Mouse (Mus musculus) hindbrain, postnatal 0 days (tissue): Measurements from ENCODE around the gene Ntm. TPM values are rescaled to one million over a fixed set of nuclear protein-coding genes. Genes with fewer than 3 reads are reported as not detected.

Source experiments
- ATAC-seq: fragments of 200-750 bp; cut with Nextera tagmentation; 2 replicates; pipeline ENCODE4 v1.8.0; 2017; ENCODE audit warnings: mild to moderate bottlenecking, moderate TSS enrichment, moderate library complexity
- DNase-seq: peaks from one replicate; pipeline ENCODE4 v3.0.0-alpha.2; 2015; ENCODE audit warnings: low spot score
- H3K27ac ChIP-seq: fragments of 300-500 bp; sonication (generic); 2 replicates; pipeline ENCODE4 v1.5.1; 2014; ENCODE audit warnings: mild to moderate bottlenecking
- H3K27me3 ChIP-seq: fragments of 300-500 bp; sonication (generic); 2 replicates; pipeline ENCODE4 v1.6.1; 2014; ENCODE audit warnings: low read length, mixed read lengths; ENCODE audit not compliant: insufficient read depth
- H3K36me3 ChIP-seq: fragments of 300-500 bp; sonication (generic); 2 replicates; pipeline ENCODE4 v1.6.1; 2014; ENCODE audit warnings: low read length, mixed read lengths; ENCODE audit not compliant: insufficient read depth
- H3K4me1 ChIP-seq: fragments of 300-500 bp; sonication (generic); 2 replicates; pipeline ENCODE4 v1.6.1; 2014; ENCODE audit warnings: antibody characterized with exemption, low read length, mixed read lengths; ENCODE audit not compliant: insufficient read depth
- H3K4me2 ChIP-seq: fragments of 300-500 bp; sonication (generic); 2 replicates; pipeline ENCODE4 v1.6.1; 2014; ENCODE audit warnings: low read depth, mild to moderate bottlenecking, low read length, moderate library complexity, mixed read lengths
- H3K4me3 ChIP-seq: fragments of 300-500 bp; sonication (generic); 2 replicates; pipeline ENCODE4 v1.5.1; 2014; ENCODE audit warnings: low read length
- H3K9ac ChIP-seq: fragments of 300-500 bp; sonication (generic); replicated peaks from 2 replicates; pipeline ENCODE4 v1.6.1; 2014; ENCODE audit warnings: mild to moderate bottlenecking, low read length, moderate library complexity, mixed read lengths
- H3K9me3 ChIP-seq: fragments of 300-500 bp; sonication (generic); 2 replicates; pipeline ENCODE4 v1.6.1; 2016; ENCODE audit warnings: low read length, mixed read lengths
- CTCF ChIP-seq: IDR thresholded peaks from 2 replicates; pipeline ENCODE4 v1.5.1; 2016; ENCODE audit warnings: antibody characterized with exemption, control low read depth, low read depth
- WGBS: fragments of 180-500 bp; shearing (Covaris S2); extraction: QIAGEN DNeasy Blood & Tissue Kit; methylation state at CpG from one replicate; pipeline ENCODE4 v1.1.7; 2014; 5-methylcytosine and 5-hydroxymethylcytosine counted together
- polyA plus RNA-seq: library from polyadenylated mRNA; unstranded; fragments of >200 nt; fragmentation: Nextera tagmentation; extraction: Ambion mirVana; gene quantifications from 2 replicates; pipeline ENCODE4 v1.2.1, GENCODE M21; 2015
- total RNA-seq: library from RNA; depleted of rRNA; stranded (reverse); fragments of >200 nt; gene quantifications from 2 replicates; pipeline ENCODE4 v1.2.3, GENCODE M21; 2014

The Ntm gene
- total and polyA plus RNA-seq, 2 experiments from 2014 or later: 208 to 268 TPM

DNA sequence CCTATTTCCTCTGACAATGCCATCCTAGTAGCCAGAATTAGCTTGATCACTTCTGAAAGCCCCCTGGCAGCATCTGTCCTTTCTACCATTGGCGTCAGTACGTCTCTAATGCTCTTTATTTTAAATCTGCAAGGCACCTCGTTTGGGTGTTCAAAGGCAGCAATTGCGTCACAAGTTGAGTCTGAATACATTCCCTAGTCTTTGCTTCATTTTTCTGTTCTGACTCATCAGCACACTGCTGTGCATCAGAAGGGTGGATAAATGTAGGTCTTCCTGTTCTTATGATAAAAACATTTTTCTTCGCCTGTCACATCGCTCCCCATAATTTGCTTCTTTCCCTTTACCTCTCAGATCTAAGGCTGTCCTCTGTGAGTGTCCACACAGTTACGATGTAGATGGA is 958.4 kb downstream of the Ntm start:
- Histone ChIP-seq H3K36me3 (peaks cover 6% of the 10 kb centered on the region; the same call in 1 of the 2 replicates), H3K4me2 (no peak overlapping the region), H3K9me3 (no peaks in the 10 kb centered on the region), H3K9ac (no peak overlapping the region), H3K27ac (no peak overlapping the region), H3K27me3 (no peaks in the 10 kb centered on the region), H3K4me1 (no peaks in the 10 kb centered on the region), H3K4me3 (no peak overlapping the region)
- WGBS: 88% methylated on average over 7 of the region's 7 CpGs
- DNase-seq (no peak), ATAC-seq (no peak)
- no peak for TF ChIP-seq CTCF

DNA sequence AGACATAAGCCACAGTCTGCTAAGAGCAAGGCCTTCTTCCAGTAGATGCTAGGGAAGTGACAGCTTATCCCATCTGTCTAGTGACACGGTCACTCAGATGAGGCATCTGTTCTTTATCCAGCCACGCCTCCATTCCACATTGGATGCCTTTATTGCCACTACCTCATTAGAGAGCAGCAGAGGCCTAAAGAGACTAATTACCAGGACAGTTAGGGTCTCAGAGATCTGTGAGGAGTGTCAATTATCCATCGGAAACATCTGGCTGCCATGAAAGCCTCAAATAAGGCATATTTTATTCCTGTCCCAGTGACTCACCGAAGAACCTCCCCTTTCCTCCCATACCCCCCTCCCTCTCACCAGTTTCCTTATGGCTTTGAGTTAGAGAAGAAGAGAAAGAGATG is 963.0 kb downstream of the Ntm start:
- WGBS: 53% methylated on average over 4 of the region's 4 CpGs
- ATAC-seq: no peak
- Histone ChIP-seq H3K9me3 (no peaks in the 10 kb centered on the region), H3K27me3 (no peaks in the 10 kb centered on the region), H3K36me3 (no peaks in the 10 kb centered on the region; the same call in 1 of the 2 replicates), H3K9ac (no peak overlapping the region), H3K27ac (no peak overlapping the region), H3K4me3 (no peak overlapping the region), H3K4me2 (no peak overlapping the region), H3K4me1 (no peaks in the 10 kb centered on the region)
- no peak for TF ChIP-seq CTCF
- DNase-seq: no peak

DNA sequence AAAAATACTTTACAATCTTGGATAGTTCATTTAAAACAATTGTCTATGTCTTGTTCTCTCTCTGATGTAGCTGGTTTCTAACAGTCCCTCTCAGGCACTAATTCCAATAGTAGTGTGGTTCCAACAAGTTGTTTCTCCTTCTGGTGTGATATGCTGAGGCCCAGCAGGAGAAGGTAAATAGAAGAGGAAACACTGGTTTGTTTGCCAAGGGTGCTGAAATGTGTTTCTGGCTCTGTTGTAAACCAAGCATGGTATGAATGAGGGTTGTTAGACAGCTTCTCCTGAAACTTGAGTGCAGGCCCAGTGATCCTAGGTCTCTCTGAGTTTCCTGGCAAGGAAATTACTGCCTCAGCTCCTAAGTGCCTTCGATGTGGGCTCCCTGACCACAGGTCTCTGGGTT is 985.7 kb downstream of the Ntm start:
- Histone ChIP-seq H3K4me1 (0 out of 2 replicates have a peak, but pooled peaks cover 3% of the 10 kb centered on the region), H3K9me3 (peaks cover 1% of the 10 kb centered on the region; the same call in 1 of the 2 replicates), H3K4me3 (no peak overlapping the region), H3K27me3 (no peaks in the 10 kb centered on the region), H3K27ac (no peak overlapping the region), H3K36me3 (no peaks in the 10 kb centered on the region), H3K9ac (no peak overlapping the region), H3K4me2 (no peak overlapping the region)
- DNase-seq (no peak), ATAC-seq (no peak)
- no peak for TF ChIP-seq CTCF
- 67% methylated on average over 1 of the region's 1 CpGs for whole genome bisulfite sequencing

DNA sequence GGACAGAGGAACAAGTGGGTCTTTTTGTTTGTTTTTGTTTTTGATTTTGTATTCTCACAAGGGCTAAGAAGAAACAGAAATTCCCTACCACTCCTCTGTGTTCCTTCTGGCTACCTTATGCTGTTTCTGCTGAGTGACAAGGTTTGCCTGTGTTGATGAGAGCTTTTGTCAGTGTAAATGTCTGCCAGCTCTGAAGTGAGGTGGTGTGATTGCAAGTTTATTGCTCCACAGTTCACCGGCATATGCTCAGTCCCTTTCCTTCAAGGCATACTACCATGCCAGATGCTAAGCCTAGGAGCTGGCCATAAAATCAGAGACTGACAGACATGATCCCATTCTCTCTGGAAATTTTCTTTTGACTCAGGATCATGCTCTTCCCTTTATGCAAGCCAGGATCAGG is 993.5 kb downstream of the Ntm start:
- H3K36me3 ChIP-seq: no peaks in the 10 kb centered on the region
- no peak for TF ChIP-seq CTCF
- no peaks in the 10 kb centered on the region for H3K4me1 ChIP-seq
- no peak overlapping the region for H3K9ac ChIP-seq
- H3K4me3 ChIP-seq: no peak overlapping the region
- DNase-seq (no peak), ATAC-seq (no peak)
- no peak overlapping the region for H3K27ac ChIP-seq
- no peaks in the 10 kb centered on the region for H3K27me3 ChIP-seq
- H3K9me3 ChIP-seq: peaks cover 2% of the 10 kb centered on the region; the same call in 1 of the 2 replicates
- 92% methylated on average over 1 of the region's 1 CpGs for WGBS
- H3K4me2 ChIP-seq: no peak overlapping the region
